Mouse (Mus musculus) embryo, embryonic 11 days (tissue): Measurements from ENCODE around the gene Mfsd12.

Experiments used
- DNase-seq: peaks from one replicate; pipeline ENCODE4 v3.0.0-alpha.2; 2015

Mfsd12 gene

GRCm38 (mm10) chr10:81329194-81329975, 27.9 kb upstream of the Mfsd12 start:
- no peak for DNase-seq

- no peak for DNase-seq
These were observed 27.3 kb upstream of the Mfsd12 start for GRCm38 (mm10) chr10:81330007-81330406.

- DNase-seq = no peak
These were observed 25.0 kb upstream of the Mfsd12 start for GRCm38 (mm10) chr10:81332277-81332676.

GRCm38 (mm10) chr10:81334324-81334723, 23.0 kb upstream of the Mfsd12 start:
- no peak for DNase-seq

GRCm38 (mm10) chr10:81335393-81336340, 21.6 kb upstream of the Mfsd12 start:
- DNase-seq = peak; percentile 75

- DNase-seq = no peak
These were observed 20.7 kb upstream of the Mfsd12 start for GRCm38 (mm10) chr10:81336558-81336957.

GRCm38 (mm10) chr10:81340551-81341332, 16.5 kb upstream of the Mfsd12 start:
- DNase-seq = no peak

- DNase-seq = peak; percentile 80
These were observed 15.8 kb upstream of the Mfsd12 start for GRCm38 (mm10) chr10:81341333-81341949.

- no peak for DNase-seq
These were observed 14.4 kb upstream of the Mfsd12 start, which contains the start of gene Gipc3 for GRCm38 (mm10) chr10:81342686-81343505. Gipc3 (minus strand) TSS chr10:81343266.

GRCm38 (mm10) chr10:81344421-81345161, 12.7 kb upstream of the Mfsd12 start:
- no peak for DNase-seq

GRCm38 (mm10) chr10:81345162-81345534, 12.1 kb upstream of the Mfsd12 start:
- no peak for DNase-seq

GRCm38 (mm10) chr10:81346453-81347067, 10.7 kb upstream of the Mfsd12 start:
- peak; percentile 86 for DNase-seq

GRCm38 (mm10) chr10:81349146-81349545, 8.1 kb upstream of the Mfsd12 start:
- no peak for DNase-seq

GRCm38 (mm10) chr10:81349961-81350350, 7.3 kb upstream of the Mfsd12 start:
- no peak for DNase-seq

GRCm38 (mm10) chr10:81350351-81351063, 6.8 kb upstream of the Mfsd12 start, which contains the start of gene Hmg20b:
Hmg20b (minus strand) TSS chr10:81350480.
- peak; percentile 100 for DNase-seq

- no peak for DNase-seq
These were observed 5.5 kb upstream of the Mfsd12 start for GRCm38 (mm10) chr10:81351678-81352291.

GRCm38 (mm10) chr10:81354738-81355477, 2.4 kb upstream of the Mfsd12 start:
- no peak for DNase-seq

GRCm38 (mm10) chr10:81355533-81355932, 1.8 kb upstream of the Mfsd12 start:
- DNase-seq = no peak
